Mouse (Mus musculus): Measurements from ENCODE around the gene Spout1. TPM values are rescaled to one million over a fixed set of nuclear protein-coding genes. Genes with fewer than 3 reads are reported as not detected.

The Spout1 gene
- 50.7 and 54.1 TPM in 2 replicates for polyA plus RNA-seq (2012)

DNA sequence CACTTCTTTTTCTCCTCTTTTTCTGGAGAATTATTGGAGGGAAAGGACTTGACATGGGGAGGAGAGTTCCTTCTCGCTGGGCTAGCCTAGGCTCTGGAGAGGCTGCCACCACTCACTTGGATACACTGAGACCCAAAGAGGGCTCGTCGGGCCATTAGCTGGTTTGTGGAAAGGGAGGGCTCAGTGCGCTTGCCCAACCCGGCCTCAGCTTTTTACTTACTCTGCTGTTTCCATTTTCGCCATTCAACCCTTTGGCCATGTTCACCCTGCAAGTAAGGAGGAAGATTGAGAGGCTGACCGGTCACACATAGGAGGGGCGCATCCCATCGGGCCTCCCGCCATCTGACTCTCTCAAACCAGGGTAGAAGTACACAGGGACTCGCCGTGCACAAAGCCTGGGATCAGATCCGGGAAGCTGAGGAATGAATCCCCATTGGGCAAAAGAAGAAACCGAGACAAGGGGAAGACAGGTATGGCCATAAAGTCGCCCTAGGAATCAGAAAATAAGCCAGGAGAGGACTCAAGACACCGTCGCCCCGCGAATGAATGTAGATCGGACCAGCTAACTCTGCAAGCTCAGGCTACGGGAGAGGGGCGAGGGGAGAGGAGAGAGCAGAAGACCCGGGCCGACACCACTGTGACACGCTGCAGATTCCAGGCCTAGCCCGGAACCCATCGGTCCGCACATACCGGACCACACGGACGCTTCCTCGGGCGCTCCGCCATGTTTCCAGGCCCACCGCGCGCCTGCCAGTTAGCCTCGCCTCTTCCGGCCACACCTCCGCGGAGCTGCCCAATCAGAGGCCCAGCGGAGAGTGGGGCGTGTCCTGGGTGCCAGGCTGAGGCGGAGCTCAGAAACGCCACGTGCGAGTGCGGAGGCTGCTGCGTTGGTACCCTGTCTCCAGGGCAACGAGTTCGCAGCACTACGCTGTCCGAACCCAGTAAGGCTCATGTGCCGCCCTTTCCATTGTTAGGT lies at the start of gene Spout1:
Spout1 (minus strand) TSS at position 760 of the 976 bp plus-strand sequence.
- TF ChIP-seq GATA1 (IDR thresholded peaks at IDR 0.05; ENCODE audit: low read length), result no peak

DNA sequence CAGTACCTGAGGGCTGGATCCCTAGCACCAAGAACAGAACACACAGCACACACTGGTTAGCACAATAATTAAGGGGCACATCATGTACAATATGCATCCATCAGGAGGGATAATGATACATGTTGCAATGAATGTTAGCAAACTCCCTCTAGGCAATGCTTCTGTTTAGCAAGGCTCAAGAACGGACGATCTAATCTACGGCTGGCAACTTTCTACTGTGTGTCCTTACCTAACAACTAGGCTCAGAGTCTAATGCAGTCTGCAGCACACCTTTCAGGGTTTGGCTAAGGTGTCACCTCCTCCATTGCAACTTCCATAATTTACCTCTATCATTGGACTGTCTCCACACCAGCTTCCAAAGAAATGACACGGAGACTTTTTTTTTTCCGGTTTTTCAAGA lies 38.0 kb upstream of the Spout1 start:
- TF ChIP-seq GATA1 (IDR thresholded peaks at IDR 0.05; ENCODE audit: low read length), result no peak

DNA sequence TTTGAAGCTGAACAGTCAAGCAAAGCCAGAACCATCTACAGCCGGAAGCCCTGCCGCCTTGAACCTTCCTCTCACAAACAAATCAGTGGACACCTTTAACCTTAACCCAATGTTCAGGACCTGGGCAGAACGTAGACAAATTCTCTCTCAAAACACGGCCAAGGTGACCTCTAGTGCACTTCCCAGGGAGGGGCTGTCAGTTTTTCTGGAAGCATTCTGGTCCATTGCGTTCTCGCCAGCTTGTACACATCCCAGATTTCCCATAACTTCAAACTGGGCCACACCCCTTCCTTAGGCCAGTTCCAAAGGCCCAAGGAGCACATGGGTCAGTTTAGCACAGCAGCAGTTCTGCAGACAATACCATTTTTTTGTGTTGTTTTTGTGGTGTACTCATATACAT lies 37.2 kb upstream of the Spout1 start:
- TF ChIP-seq GATA1 (IDR thresholded peaks at IDR 0.05; ENCODE audit: low read length), result no peak

DNA sequence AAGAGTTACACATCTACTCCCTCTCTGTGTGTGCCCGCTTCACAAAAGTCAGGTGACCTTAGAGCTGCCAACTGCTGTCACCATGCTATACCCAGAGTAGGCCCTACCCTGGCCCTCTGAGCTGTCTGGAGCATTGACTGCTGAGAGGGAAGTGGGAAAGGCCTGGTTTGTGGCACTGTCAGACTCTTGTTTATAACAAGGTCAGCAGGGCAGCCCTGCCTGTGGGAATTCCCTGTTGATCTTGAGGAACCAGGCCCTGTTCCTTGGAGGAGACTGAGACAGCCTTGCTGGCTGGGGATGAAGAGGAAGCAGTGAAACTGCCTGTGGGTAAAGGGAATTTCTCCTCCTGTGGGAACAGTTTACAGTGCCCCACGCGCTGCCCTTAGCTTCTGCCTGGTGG lies 36.5 kb upstream of the Spout1 start:
- no peak for TF ChIP-seq GATA1 (IDR thresholded peaks at IDR 0.05; ENCODE audit: low read length)

DNA sequence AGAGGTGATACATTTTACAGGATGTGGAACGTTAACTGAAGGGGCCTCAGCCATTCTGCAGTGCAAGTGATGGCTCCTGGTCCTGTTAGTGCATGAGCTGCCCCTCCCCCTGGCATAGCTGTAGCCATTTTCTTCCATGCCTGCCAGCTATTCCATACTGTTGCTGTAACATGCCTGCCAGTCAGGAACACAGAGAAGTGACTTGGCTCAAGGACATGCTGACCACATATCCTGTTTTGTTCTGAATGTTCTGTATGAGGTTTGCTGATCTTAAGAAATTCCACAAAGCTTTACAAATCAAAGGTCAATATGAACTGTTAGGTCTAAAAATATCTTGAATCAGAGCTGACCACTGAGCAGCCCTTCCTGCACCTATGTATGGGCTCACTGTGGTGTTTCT lies 34.7 kb upstream of the Spout1 start:
- TF ChIP-seq GATA1 (IDR thresholded peaks at IDR 0.05; ENCODE audit: low read length), result no peak

DNA sequence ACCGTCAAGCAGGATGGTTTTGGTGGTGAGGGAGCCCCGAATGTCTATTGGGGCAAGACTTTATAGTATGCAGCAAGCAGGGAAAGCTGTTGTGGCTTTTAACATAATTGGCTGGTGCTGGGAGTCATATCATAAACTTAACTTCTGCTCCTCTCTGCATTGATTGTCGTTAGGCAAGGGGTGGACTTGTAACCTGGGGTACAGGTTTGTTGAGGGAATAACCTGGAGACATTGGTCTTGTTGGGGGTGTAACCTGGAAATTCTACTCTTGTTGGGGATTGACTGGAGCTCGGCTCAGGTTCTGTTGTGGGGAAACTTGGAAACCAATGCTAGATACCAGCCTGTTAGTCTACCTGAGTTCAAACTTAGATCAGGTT lies 33.9 kb upstream of the Spout1 start:
- no peak for TF ChIP-seq GATA1 (IDR thresholded peaks at IDR 0.05; ENCODE audit: low read length)

DNA sequence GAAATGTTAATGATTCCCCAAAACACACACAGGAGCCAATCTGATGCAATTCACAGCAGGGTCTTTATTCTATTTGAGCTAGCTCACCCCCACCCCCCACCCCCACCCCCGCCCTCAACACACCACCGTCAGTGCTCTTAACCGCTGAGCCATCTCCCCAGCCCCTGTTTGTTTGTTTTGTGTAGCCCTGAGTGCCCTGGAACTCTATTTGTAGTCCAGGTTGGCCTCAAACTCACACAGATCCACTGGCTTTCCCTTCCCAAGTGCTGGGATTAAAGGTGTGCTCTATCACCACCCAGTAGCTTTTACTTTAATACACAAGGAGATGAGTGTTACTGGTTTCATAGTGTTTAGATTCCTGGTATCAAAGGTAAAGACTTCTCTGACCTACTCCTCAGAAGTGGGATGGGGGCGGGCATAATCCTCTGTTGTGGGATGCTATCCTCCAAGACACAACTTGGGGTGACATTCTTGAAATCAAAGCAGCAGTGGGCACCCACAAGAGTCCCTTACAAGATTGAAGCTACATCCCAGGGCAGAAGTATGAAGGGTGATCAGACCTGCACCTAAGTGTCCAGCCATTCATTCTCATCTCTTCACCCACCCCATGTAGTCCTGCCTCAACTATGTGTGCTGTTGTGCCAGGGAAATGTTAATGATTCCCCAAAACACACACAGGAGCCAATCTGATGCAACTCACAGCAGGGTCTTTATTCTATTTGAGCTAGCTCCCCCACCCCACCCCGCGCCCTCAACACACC lies 33.3 kb upstream of the Spout1 start:
- no peak for TF ChIP-seq GATA1 (IDR thresholded peaks at IDR 0.05; ENCODE audit: low read length)

DNA sequence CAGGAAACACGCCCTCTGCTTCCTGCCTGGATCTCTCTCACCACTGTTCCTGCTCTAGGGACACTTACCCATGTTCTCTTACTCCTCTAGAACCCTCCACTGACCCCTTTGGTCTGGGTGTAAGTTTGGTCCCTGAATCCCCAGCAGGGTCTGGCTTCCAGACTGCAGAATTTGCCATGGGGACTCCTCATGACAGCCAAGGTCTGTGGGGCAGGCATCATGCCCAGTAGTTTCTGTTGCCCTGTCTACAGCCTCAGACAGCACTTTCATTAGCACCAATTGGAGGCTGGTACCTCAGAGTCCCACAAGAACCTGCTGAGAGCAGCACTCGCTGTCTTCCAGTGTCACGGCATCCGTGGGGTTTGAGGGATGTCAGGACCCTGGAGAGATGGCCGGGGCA lies 29.6 kb upstream of the Spout1 start:
- TF ChIP-seq GATA1 (IDR thresholded peaks at IDR 0.05; ENCODE audit: low read length), result no peak

DNA sequence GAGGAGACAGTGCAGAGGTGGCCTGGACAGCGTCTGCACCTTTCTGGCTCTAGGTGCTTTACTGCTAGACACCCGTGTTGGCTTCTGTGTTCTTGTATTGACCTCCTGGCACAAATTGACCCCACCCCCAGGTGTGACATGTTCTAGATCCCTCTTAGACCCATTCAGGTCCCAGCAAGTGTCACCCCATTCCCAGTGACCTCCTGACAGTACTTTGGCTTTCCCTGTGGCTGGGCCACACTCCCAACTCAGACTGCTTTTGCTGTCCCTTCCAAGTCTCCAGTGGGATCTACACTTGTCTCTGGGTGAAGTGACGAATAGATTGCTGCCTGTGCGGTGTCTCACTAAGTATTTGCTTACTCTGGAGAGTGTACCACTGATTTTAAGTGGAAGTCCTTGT lies 29.1 kb upstream of the Spout1 start:
- no peak for TF ChIP-seq GATA1 (IDR thresholded peaks at IDR 0.05; ENCODE audit: low read length)

DNA sequence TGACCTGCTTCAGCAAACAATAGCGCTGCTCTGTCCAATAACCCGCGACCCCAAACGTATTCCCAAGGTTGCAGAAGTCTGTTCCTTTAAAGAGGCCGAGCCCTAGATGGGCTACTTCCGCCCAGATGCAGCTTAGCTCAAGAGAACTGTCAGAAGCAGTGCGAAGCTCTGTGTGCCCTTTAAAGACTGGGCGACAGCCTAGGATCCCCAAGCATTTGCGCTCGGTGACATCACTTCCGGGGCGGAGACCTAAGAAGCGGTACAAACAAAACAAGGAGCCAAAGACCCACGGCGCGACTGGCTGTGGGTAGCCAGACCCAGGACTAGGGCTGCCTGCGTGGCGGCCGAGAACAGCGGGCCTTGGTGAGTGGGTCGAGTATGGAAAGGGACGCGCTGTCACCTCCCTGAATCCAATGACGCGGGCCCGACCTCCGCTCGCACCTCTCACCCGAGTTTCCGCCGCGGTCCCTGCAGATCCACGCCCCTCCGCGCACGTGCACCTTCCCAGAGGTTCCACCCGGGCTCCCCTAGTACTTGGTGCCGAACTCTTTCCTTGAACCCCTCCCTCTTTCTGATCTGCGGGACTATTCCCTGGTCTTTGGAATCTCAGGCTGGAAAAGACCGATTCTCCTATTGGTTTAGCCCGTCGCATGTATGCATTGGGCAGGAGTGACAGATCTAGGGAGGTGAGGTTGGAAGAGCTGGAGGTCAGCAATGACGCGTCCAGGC lies 27.5 kb upstream of the Spout1 start, which contains the start of gene Kyat1:
Kyat1 (minus strand) TSS at position 219 of the 729 bp plus-strand sequence.
- TF ChIP-seq GATA1 (IDR thresholded peaks at IDR 0.05; ENCODE audit: low read length), result no peak

DNA sequence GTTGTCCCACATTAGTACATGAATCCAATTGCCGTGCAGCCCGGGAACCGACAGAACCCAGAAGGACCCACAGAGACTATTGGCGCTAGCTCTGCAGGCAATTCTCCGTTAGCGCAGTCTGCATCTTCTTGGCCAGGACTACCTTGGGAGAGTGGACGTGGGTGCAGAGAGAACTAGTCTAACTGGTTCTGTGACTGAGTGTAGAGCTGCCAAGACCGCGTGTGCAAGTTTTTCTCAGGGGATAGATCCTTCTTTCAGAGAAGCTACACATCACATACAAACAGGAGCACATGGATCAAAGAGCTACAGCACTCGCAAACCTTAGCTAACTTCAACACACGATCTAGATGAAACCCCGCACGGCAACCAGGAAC lies 27.0 kb upstream of the Spout1 start:
- TF ChIP-seq GATA1 (IDR thresholded peaks at IDR 0.05; ENCODE audit: low read length), result no peak

DNA sequence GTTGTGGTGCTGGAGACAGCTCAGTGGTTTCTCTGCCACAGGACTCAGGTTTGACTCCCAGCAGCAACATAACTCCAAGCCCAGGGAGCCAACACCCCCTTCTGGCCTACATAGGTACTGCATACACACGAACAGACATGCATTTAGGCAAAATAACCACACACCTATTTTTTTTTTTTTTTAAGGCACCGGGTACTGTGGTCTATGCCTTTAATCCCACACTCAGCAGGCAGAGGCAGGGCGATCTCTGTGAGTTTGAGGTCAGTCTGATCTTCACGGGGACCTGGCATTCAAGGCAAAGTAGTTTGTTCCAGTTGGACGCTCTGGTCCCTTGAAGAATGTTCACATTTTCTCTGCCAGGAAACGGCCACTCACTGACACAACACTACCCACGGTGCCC lies 25.2 kb upstream of the Spout1 start:
- no peak for TF ChIP-seq GATA1 (IDR thresholded peaks at IDR 0.05; ENCODE audit: low read length)

DNA sequence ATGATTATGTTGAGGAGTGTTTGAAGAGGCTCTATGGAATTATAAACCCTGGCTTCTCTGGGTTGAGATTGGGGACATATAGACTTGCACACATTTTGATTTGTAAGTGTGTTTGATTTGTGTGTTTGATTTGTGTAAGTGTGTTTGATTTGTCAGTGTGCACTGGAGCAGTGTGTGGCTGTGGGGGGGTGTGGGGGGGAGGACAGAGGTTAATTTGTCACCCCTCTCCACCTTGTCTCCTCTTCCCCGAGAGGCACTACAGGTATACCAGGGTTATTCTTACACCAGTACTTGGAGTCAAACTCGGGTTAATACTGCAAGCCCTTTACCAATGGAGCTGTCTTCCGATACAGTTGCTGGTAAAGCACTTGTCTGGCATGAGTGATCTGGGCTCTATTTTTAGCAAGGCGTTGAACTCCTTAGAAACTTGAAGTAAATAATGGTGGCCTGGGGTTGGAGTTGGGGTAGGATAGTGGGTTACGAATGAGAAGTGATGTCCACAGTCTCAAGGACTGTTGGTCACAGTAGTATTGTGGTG lies 22.2 kb upstream of the Spout1 start:
- TF ChIP-seq GATA1 (IDR thresholded peaks at IDR 0.05; ENCODE audit: low read length), result no peak

DNA sequence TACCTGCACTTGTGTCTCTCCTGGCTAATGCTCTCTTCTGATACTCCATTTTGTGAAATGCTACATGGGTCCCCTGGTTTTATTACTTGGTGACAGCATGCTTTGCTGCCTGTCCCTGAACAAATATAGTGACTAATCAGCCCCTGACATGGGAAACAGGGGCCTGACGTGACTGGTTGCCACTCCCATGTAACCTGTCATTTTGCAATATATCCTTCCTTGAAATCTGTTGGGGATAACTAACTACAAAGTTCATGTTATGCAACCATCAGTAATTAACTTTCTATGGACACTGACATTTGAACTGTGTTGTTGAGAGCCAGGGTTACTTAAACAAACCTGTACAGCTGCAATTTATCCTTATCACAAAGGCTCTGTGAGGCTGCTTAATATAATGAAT lies 21.7 kb upstream of the Spout1 start:
- TF ChIP-seq GATA1 (IDR thresholded peaks at IDR 0.05; ENCODE audit: low read length), result no peak

DNA sequence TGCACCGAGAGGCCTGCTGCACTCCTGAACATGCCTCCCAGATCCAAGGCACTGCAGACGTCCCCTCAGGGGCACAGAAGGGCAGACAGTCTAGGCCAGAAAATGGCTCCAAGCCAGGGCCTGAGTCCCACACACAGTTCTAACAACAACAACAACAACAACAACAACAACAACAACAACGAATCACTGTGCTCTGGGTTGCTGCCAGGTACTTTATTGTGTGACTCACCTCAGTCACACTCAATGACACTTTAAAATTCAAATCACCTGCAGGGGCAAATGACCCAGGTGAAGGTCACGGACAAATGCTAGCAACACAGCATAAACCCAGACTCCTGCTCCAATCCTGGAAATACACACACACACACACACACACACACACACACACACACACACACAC lies 19.8 kb upstream of the Spout1 start:
- no peak for TF ChIP-seq GATA1 (IDR thresholded peaks at IDR 0.05; ENCODE audit: low read length)

DNA sequence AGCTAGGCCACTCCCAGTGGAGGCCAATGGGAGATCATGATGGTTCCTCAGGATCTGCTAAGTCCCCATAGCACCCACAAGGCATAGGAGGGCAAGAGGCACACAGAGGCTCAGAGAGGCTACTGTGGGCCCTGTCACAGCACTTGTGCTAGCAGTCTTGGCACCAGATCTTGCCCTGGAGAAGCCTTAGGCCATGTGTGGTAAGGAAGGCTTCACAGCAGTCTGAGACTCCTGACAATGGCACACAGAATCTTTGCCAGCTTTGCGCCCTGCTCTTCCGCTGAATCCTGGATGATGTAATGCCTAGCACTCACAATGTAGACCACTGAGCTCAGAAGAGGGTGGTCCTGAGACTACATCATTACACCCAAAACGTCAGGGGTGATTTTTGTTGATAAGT lies 16.4 kb upstream of the Spout1 start:
- TF ChIP-seq GATA1 (IDR thresholded peaks at IDR 0.05; ENCODE audit: low read length), result no peak
